ENCODE assay signal across 19 mouse cellular contexts in genomic region chr12:71364106-71364505, GRCm38 (mm10). TPM values are rescaled to one million over a fixed set of nuclear protein-coding genes. Genes with fewer than 3 reads are reported as not detected.
A peak's percentile ranks its signal among the peaks of the same experiment; 100 is the strongest.
DNase-seq lines count a peak whose midpoint lies in the region; ATAC-seq and TF ChIP-seq lines count a peak whose summit lies in the region.
"Had no signal": no experiment of that assay in that cellular context is flagged by ENCODE, and none has a peak within 500 bp of the region (broad histone marks: within the 10 kb centered on the region; RNA-seq: fewer than 3 reads in every experiment).

No protein-coding gene starts in this region.

- H3K9ac ChIP-seq in forebrain, embryonic 16.5 days (replicated peaks; ENCODE audit: low read depth, low read length), result no peak overlapping the region
- H3K9ac ChIP-seq in forebrain, embryonic 13.5 days, result no peak overlapping the region
- no peak overlapping the region for H3K9ac ChIP-seq in liver, adult 2 months (ENCODE audit: low read depth, low read length)
- no peak overlapping the region for H3K9ac ChIP-seq in liver, postnatal 0 days (replicated peaks)
- H3K9ac ChIP-seq: limb, embryonic 12.5 days; liver, embryonic 14.5 days had no signal

- no peaks in the 10 kb centered on the region for H3K79me2 ChIP-seq in liver, adult 2 months (ENCODE audit: control insufficient read depth, insufficient read depth, low read length)

- TF ChIP-seq EP300 in liver, postnatal 0 days (IDR thresholded peaks at IDR 0.05; ENCODE audit: low read depth), result no peak

- peak overlapping the region; percentile 29; the same call in 1 of the 2 replicates for H3K27ac ChIP-seq in forebrain, embryonic 16.5 days (ENCODE audit: low read length)
- no peak overlapping the region for H3K27ac ChIP-seq in forebrain, embryonic 13.5 days
- no peak overlapping the region for H3K27ac ChIP-seq in liver, adult 2 months (replicated peaks; ENCODE audit: insufficient read depth, low read depth, low read length)
- H3K27ac ChIP-seq in liver, postnatal 0 days (ENCODE audit: low read depth), result no peak overlapping the region
- H3K27ac ChIP-seq: embryonic facial prominence, embryonic 10.5 days; left cerebral cortex, adult 2 months; limb, embryonic 12.5 days; liver, embryonic 14.5 days had no signal

- no peak overlapping the region for H3K4me3 ChIP-seq in forebrain, embryonic 16.5 days (replicated peaks; ENCODE audit: low read length)
- H3K4me3 ChIP-seq in forebrain, embryonic 13.5 days, result no peak overlapping the region
- H3K4me3 ChIP-seq in liver, adult 2 months (ENCODE audit: insufficient read depth, low read depth, low read length), result no peak overlapping the region
- H3K4me3 ChIP-seq in liver, postnatal 0 days (ENCODE audit: low read depth, low read length), result no peak overlapping the region
- H3K4me3 ChIP-seq: embryonic facial prominence, embryonic 10.5 days; left cerebral cortex, adult 2 months; limb, embryonic 12.5 days had no signal

- no peak for TF ChIP-seq CTCF in liver, adult 2 months (IDR thresholded peaks at IDR 0.05; ENCODE audit: low read depth, low read length)
- TF ChIP-seq CTCF in liver, postnatal 0 days (IDR thresholded peaks at IDR 0.05; ENCODE audit: low read depth), result no peak

- no peaks in the 10 kb centered on the region for H3K36me3 ChIP-seq in forebrain, embryonic 16.5 days (ENCODE audit: control insufficient read depth, insufficient read depth)
- no peaks in the 10 kb centered on the region for H3K36me3 ChIP-seq in forebrain, embryonic 13.5 days (ENCODE audit: poor library complexity, severe bottlenecking)
- H3K36me3 ChIP-seq in liver, adult 2 months (ENCODE audit: control insufficient read depth, insufficient read depth, low read length), result no peaks in the 10 kb centered on the region
- no peaks in the 10 kb centered on the region for H3K36me3 ChIP-seq in liver, postnatal 0 days (replicated peaks; ENCODE audit: insufficient read depth, low read length)
- H3K36me3 ChIP-seq: embryonic facial prominence, embryonic 10.5 days; limb, embryonic 12.5 days had no signal

- 17% methylated on average over 7 of the region's 7 CpGs for WGBS in forebrain, embryonic 16.5 days
- 28% methylated on average over 7 of the region's 7 CpGs for WGBS in forebrain, embryonic 13.5 days
- 47% methylated on average over 7 of the region's 7 CpGs for WGBS in liver, adult 2 months
- 79% methylated on average over 7 of the region's 7 CpGs for WGBS in liver, postnatal 0 days (ENCODE audit: insufficient replicate concordance)

- peak; percentile 65 for DNase-seq in liver, adult 2 months (ENCODE audit: extremely low read depth, low read depth, low spot score)
- DNase-seq in liver, postnatal 0 days, result no peak
- peak; percentile 52 for DNase-seq in cerebellum, adult 11-12 months
- peak; percentile 39 to 57 for DNase-seq in cerebellum, postnatal 25 days
- no peak for DNase-seq in thymus, postnatal 25 days
- DNase-seq in urinary bladder, adult 18-20 months (ENCODE audit: low spot score in 2 of 2), result no peak
- DNase-seq: gastrocnemius, postnatal 25 days; heart, postnatal 10 days; kidney, adult 2 months; kidney, postnatal 14 days; thymus, adult 18-20 months had no signal

- H3K9me3 ChIP-seq in forebrain, embryonic 16.5 days (ENCODE audit: control insufficient read depth, low read length), result no peaks in the 10 kb centered on the region
- no peaks in the 10 kb centered on the region for H3K9me3 ChIP-seq in forebrain, embryonic 13.5 days (replicated peaks)
- no peaks in the 10 kb centered on the region for H3K9me3 ChIP-seq in liver, postnatal 0 days (ENCODE audit: low read length)
- H3K9me3 ChIP-seq: embryonic facial prominence, embryonic 10.5 days had no signal

- no peak for TF ChIP-seq POLR2A in liver, adult 2 months (IDR thresholded peaks at IDR 0.05; ENCODE audit: extremely low read depth, insufficient read depth, low read length)

- peaks cover 12% of the 10 kb centered on the region for H3K4me1 ChIP-seq in forebrain, embryonic 16.5 days (replicated peaks; ENCODE audit: control insufficient read depth, insufficient read depth, low read length)
- peaks cover 17% of the 10 kb centered on the region; the same call in 1 of the 2 replicates for H3K4me1 ChIP-seq in forebrain, embryonic 13.5 days
- H3K4me1 ChIP-seq in liver, adult 2 months (ENCODE audit: control insufficient read depth, insufficient read depth, low read length), result peaks cover 25% of the 10 kb centered on the region
- H3K4me1 ChIP-seq in liver, postnatal 0 days (ENCODE audit: insufficient read depth), result peaks cover 3% of the 10 kb centered on the region

- no peak overlapping the region for H3K4me2 ChIP-seq in forebrain, embryonic 16.5 days (ENCODE audit: low read length)
- no peak overlapping the region for H3K4me2 ChIP-seq in forebrain, embryonic 13.5 days
- H3K4me2 ChIP-seq in liver, postnatal 0 days (ENCODE audit: low read depth, low read length), result no peak overlapping the region
- H3K4me2 ChIP-seq: limb, embryonic 12.5 days had no signal

- H3K27me3 ChIP-seq in forebrain, embryonic 16.5 days (replicated peaks; ENCODE audit: control insufficient read depth, insufficient read depth, low read length), result no peaks in the 10 kb centered on the region
- H3K27me3 ChIP-seq in forebrain, embryonic 13.5 days, result no peaks in the 10 kb centered on the region
- H3K27me3 ChIP-seq in liver, adult 2 months (ENCODE audit: control insufficient read depth, insufficient read depth, low read length), result no peaks in the 10 kb centered on the region
- no peaks in the 10 kb centered on the region for H3K27me3 ChIP-seq in liver, postnatal 0 days (ENCODE audit: insufficient read depth, low read length)
- H3K27me3 ChIP-seq: CH12.LX had no signal

- peak; percentile 65 for ATAC-seq in forebrain, embryonic 16.5 days
- no peak for ATAC-seq in forebrain, embryonic 13.5 days
- no peak for ATAC-seq in liver, postnatal 0 days
- ATAC-seq: lung, postnatal 0 days had no signal

RNA-seq across cellular contexts. Expression of gene Dact1, which starts 54.4 kb away (rescaled TPM):
- 31.1 and 31.4 TPM in 2 replicates for polyA plus RNA-seq in forebrain, embryonic 16.5 days (2015; fragmentation: Nextera tagmentation; extraction: Ambion mirVana)
- polyA plus RNA-seq in forebrain, embryonic 13.5 days (2015; fragmentation: Nextera tagmentation; extraction: Ambion mirVana), result 22.4 and 26.0 TPM in 2 replicates
- 1.7 and 2.1 TPM in 2 replicates for total RNA-seq in liver, adult 2 months (2014; rRNA removed)
- polyA plus RNA-seq in liver, adult 2 months (2012; rRNA removed), result 0.98 and 1.4 TPM in 2 replicates
- polyA plus RNA-seq in liver, postnatal 0 days (2015; fragmentation: Nextera tagmentation; extraction: Ambion mirVana), result 0.36 and 0.51 TPM in 2 replicates

Comparison
In these comparisons a context has a peak if more than half of its experiments do, and no peak if none do; other contexts are left out.
1. DNase-seq: peak in liver, adult 2 months (single experiment), cerebellum, adult 11-12 months (single experiment) and cerebellum, postnatal 25 days (2 of 2); none in liver, postnatal 0 days (single experiment), thymus, postnatal 25 days (single experiment) and urinary bladder, adult 18-20 months (0 of 2).